Mouse (Mus musculus) forebrain, embryonic 13.5 days (tissue): ENCODE measurements around the gene Olfr149. TPM values are rescaled to one million over a fixed set of nuclear protein-coding genes. Genes with fewer than 3 reads are reported as not detected.

ENCODE experiments used
- ATAC-seq: fragments of 200-750 bp; cut with Nextera tagmentation; 2 replicates; pipeline ENCODE4 v1.8.0; 2017
- H3K27ac ChIP-seq: fragments of 300-500 bp; sonication (generic); 2 replicates; pipeline ENCODE4 v1.5.1; 2015; ENCODE audit warnings: inconsistent platforms, mild to moderate bottlenecking, moderate library complexity
- H3K27me3 ChIP-seq: fragments of 300-500 bp; sonication (generic); 2 replicates; pipeline ENCODE4 v1.6.1; 2015; ENCODE audit warnings: mild to moderate bottlenecking, inconsistent platforms
- H3K36me3 ChIP-seq: fragments of 300-500 bp; sonication (generic); 2 replicates; pipeline ENCODE4 v1.6.1; 2015; ENCODE audit warnings: mild to moderate bottlenecking, inconsistent platforms; ENCODE audit not compliant: poor library complexity, severe bottlenecking
- H3K4me1 ChIP-seq: fragments of 300-500 bp; sonication (generic); 2 replicates; pipeline ENCODE4 v1.6.1; 2015; ENCODE audit warnings: inconsistent platforms
- H3K4me2 ChIP-seq: fragments of 300-500 bp; sonication (generic); 2 replicates; pipeline ENCODE4 v1.6.1; 2015; ENCODE audit warnings: inconsistent platforms, mild to moderate bottlenecking, moderate library complexity
- H3K4me3 ChIP-seq: fragments of 300-500 bp; sonication (generic); 2 replicates; pipeline ENCODE4 v1.5.1; 2015; ENCODE audit warnings: mild to moderate bottlenecking, inconsistent platforms
- H3K9ac ChIP-seq: fragments of 300-500 bp; sonication (generic); 2 replicates; pipeline ENCODE4 v1.6.1; 2015; ENCODE audit warnings: mild to moderate bottlenecking, inconsistent platforms
- H3K9me3 ChIP-seq: fragments of 300-500 bp; sonication (generic); replicated peaks from 2 replicates; pipeline ENCODE4 v1.6.1; 2016; ENCODE audit warnings: inconsistent platforms
- whole genome bisulfite sequencing: fragments of 180-500 bp; shearing (Covaris S2); methylation state at CpG from one replicate; pipeline ENCODE4 v1.1.7; 2015; 5-methylcytosine and 5-hydroxymethylcytosine counted together
- polyA plus RNA-seq: library from polyadenylated mRNA; unstranded; fragments of >200 nt; fragmentation: Nextera tagmentation; extraction: Ambion mirVana; gene quantifications from 2 replicates; pipeline ENCODE4 v1.2.1, GENCODE M21; 2015

The Olfr149 gene
- polyA plus RNA-seq, 1 experiment from 2014 or later, result not detected

- no peak for ATAC-seq
- Histone ChIP-seq H3K4me3 (no peak overlapping the region), H3K4me2 (no peak overlapping the region), H3K4me1 (no peaks in the 10 kb centered on the region), H3K27me3 (no peaks in the 10 kb centered on the region), H3K36me3 (no peaks in the 10 kb centered on the region), H3K9me3 (no peaks in the 10 kb centered on the region), H3K9ac (no peak overlapping the region), H3K27ac (no peak overlapping the region)
- WGBS, result 74% methylated on average over 6 of the region's 6 CpGs
Observed at GRCm38 (mm10) chr9:39654756-39655396, 52.0 kb downstream of the Olfr149 start.

Other genes starting within 250 kb of the Olfr149 start
- not detected in 2 replicates for gene Olfr955, start 235.2 kb downstream of the Olfr149 start, polyA plus RNA-seq
- gene Olfr44, start 213.1 kb downstream of the Olfr149 start, polyA plus RNA-seq, result not detected in 2 replicates
- not detected in 2 replicates for gene Olfr957, start 191.3 kb downstream of the Olfr149 start, polyA plus RNA-seq
- gene Olfr958, start 153.1 kb downstream of the Olfr149 start, polyA plus RNA-seq, result not detected in 2 replicates
- gene Olfr959, start 131.5 kb downstream of the Olfr149 start, polyA plus RNA-seq, result not detected in 2 replicates
- 19.8 and 32.4 TPM in 2 replicates for gene AW551984, start 102.7 kb downstream of the Olfr149 start, polyA plus RNA-seq
- not detected in 2 replicates for gene Olfr148, start 96.5 kb downstream of the Olfr149 start, polyA plus RNA-seq
- not detected in 2 replicates for gene Olfr960, start 85.7 kb downstream of the Olfr149 start, polyA plus RNA-seq
- not detected in 2 replicates for gene Olfr961, start 62.0 kb downstream of the Olfr149 start, polyA plus RNA-seq
- gene Olfr963, start 39.9 kb downstream of the Olfr149 start, polyA plus RNA-seq, result not detected in 2 replicates
- gene Olfr965, start 4.2 kb upstream of the Olfr149 start, polyA plus RNA-seq, result not detected in 2 replicates
- gene Olfr150, start 23.9 kb upstream of the Olfr149 start, polyA plus RNA-seq, result not detected in 2 replicates
- not detected in 2 replicates for gene Olfr967, start 39.1 kb upstream of the Olfr149 start, polyA plus RNA-seq
- not detected in 2 replicates for gene Olfr968, start 76.1 kb upstream of the Olfr149 start, polyA plus RNA-seq
- gene Olfr969, start 83.8 kb upstream of the Olfr149 start, polyA plus RNA-seq, result not detected in 2 replicates
- gene Olfr970, start 101.7 kb upstream of the Olfr149 start, polyA plus RNA-seq, result not detected in 2 replicates
- not detected in 2 replicates for gene Olfr971, start 129.8 kb upstream of the Olfr149 start, polyA plus RNA-seq
- gene Olfr972, start 159.3 kb upstream of the Olfr149 start, polyA plus RNA-seq, result not detected in 2 replicates
- gene Olfr229, start 200.2 kb upstream of the Olfr149 start, polyA plus RNA-seq, result not detected in 2 replicates
- gene Olfr974, start 230.4 kb upstream of the Olfr149 start, polyA plus RNA-seq, result not detected in 2 replicates
- gene Olfr975, start 244.9 kb upstream of the Olfr149 start, polyA plus RNA-seq, result not detected in 2 replicates